Mouse (Mus musculus): Measurements from ENCODE around the gene Allc. TPM values are rescaled to one million over a fixed set of nuclear protein-coding genes. Genes with fewer than 3 reads are reported as not detected.

Gene Allc
- not detected in 2 replicates for polyA plus RNA-seq (2015; fragmentation: Nextera tagmentation; extraction: Ambion mirVana)

DNA sequence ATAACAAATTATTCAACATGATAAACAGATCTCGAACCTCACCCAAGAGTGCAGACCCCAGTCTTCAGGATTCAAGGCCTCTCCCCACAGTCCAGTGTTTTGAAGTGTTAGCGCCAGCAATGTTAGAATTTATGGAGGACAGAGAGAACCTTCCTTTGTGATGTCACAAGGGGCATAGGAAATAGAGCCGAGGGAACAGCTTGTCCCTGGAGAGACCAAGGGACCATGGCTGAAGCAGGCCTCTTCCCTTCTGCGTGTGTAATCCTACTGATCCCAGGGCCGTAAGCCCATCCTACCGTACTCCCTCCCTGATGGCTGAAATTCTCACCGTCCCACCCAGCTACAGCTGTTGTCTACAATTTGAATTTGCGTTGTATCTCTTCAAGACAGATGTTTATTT is at the start of gene Allc:
Gene Allc, minus strand, starts transcription at position 101 of the 400 bp plus-strand sequence.
- H3K4me2 ChIP-seq, result no peak within 1 kb of the TSS
- 84% methylated on average over 8 of the region's 8 CpGs for WGBS

DNA sequence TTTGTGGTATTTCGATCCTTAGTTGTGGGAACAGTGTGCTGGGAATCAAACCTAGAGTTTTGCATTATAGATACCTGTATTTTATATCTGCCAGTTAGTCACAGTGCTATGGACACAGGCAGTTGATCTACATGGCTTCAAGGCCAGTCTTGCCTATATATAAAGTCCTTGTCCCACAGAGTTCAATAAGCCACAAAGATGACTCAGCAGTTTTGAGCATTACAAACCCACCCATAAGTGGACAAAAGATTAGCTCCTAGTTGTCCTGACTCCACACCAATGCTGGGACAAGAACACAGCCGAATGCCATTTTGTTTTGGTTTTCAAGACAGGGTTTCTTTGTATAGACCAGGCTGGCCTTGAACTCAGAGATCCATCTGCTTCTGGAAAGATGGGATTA is 46.1 kb upstream of the Allc start:
- Histone ChIP-seq H3K36me3 (peaks cover 56% of the 10 kb centered on the region), H3K4me3 (no peak overlapping the region), H3K4me2 (no peak overlapping the region), H3K27ac (no peak overlapping the region), H3K9ac (no peak overlapping the region), H3K4me1 (peaks cover 12% of the 10 kb centered on the region), H3K27me3 (no peaks in the 10 kb centered on the region), H3K9me3 (no peaks in the 10 kb centered on the region)
- ATAC-seq (ENCODE audit: insufficient number of reproducible peaks, low FRiP score, low TSS enrichment, low read depth), result no peak
- WGBS, result 90% methylated on average over 2 of the region's 2 CpGs

More for the DNA sequence above, at the start of gene Allc:
- Histone ChIP-seq H3K4me1 (no peaks in the 10 kb centered on the region), H3K36me3 (no peaks in the 10 kb centered on the region), H3K27me3 (no peaks in the 10 kb centered on the region; the same call in 1 of the 2 replicates), H3K4me3 (no peak within 1 kb of the TSS), H3K9me3 (no peaks in the 10 kb centered on the region), H3K9ac (no peak within 1 kb of the TSS), H3K27ac (no peak within 1 kb of the TSS)
- no peak for ATAC-seq (ENCODE audit: insufficient number of reproducible peaks, low FRiP score, low TSS enrichment, low read depth)

GRCm38 (mm10) chr12:28627092-28627491 is 44.8 kb upstream of the Allc start:
- no peaks in the 10 kb centered on the region for H3K9me3 ChIP-seq
- H3K9ac ChIP-seq, result no peak overlapping the region
- H3K4me1 ChIP-seq, result peaks cover under 1% of the 10 kb centered on the region; the same call in 1 of the 2 replicates
- no peaks in the 10 kb centered on the region for H3K27me3 ChIP-seq
- ATAC-seq (ENCODE audit: insufficient number of reproducible peaks, low FRiP score, low TSS enrichment, low read depth), result no peak
- peaks cover 42% of the 10 kb centered on the region for H3K36me3 ChIP-seq
- 59% methylated on average over 4 of the region's 4 CpGs for WGBS
- H3K4me3 ChIP-seq, result no peak overlapping the region
- H3K27ac ChIP-seq, result no peak overlapping the region
- no peak overlapping the region for H3K4me2 ChIP-seq

DNA sequence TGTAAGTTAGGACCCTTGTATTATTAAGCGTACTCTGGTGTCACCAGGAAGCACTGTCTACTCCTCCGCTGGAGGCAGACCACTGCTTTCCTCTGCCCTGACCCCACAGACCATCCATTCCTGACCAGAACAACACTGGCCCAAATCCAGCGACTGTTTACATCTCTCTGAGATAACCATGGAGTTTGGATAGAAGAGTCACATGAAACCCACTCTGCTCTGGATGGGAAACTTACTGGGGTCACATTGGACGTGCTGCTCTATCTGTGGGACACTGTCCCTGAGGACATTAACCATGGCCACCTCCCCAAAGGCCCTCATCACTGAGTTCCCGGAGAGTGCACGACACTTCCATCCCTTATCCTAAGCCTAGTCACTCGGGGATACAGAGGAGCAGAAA is 43.1 kb upstream of the Allc start:
- 81% methylated on average over 7 of the region's 7 CpGs for WGBS
- no peak overlapping the region for H3K4me3 ChIP-seq
- no peak overlapping the region for H3K4me2 ChIP-seq
- no peaks in the 10 kb centered on the region for H3K9me3 ChIP-seq
- H3K36me3 ChIP-seq, result peaks cover 26% of the 10 kb centered on the region
- no peak overlapping the region for H3K9ac ChIP-seq
- ATAC-seq (ENCODE audit: insufficient number of reproducible peaks, low FRiP score, low TSS enrichment, low read depth), result no peak
- H3K4me1 ChIP-seq, result peaks cover 5% of the 10 kb centered on the region
- no peak overlapping the region for H3K27ac ChIP-seq
- H3K27me3 ChIP-seq, result no peaks in the 10 kb centered on the region

DNA sequence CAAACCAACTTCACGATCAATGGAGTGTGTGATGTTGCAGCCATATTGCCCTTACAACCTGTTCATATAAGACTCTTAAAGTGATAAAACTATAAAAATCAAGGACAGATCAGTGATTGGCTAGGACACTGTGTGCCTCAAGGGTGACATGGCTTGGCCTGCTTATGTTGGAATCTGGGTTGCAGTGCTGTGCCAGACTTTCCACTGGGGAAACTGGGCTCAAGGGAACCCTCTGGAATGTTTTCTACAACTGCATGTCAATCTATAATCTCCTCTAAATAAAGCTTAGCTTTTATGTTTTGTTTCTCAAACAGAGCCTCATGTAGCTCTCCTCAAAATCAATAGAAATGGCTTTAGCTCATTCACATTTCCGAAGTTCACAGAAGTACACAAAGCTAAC is 41.9 kb upstream of the Allc start:
- no peak overlapping the region for H3K4me2 ChIP-seq
- no peaks in the 10 kb centered on the region for H3K27me3 ChIP-seq
- peaks cover 5% of the 10 kb centered on the region for H3K4me1 ChIP-seq
- H3K27ac ChIP-seq, result no peak overlapping the region
- H3K4me3 ChIP-seq, result no peak overlapping the region
- WGBS, result 82% methylated on average over 2 of the region's 2 CpGs
- H3K9ac ChIP-seq, result no peak overlapping the region
- peaks cover 14% of the 10 kb centered on the region for H3K36me3 ChIP-seq
- no peaks in the 10 kb centered on the region for H3K9me3 ChIP-seq
- no peak for ATAC-seq (ENCODE audit: insufficient number of reproducible peaks, low FRiP score, low TSS enrichment, low read depth)

DNA sequence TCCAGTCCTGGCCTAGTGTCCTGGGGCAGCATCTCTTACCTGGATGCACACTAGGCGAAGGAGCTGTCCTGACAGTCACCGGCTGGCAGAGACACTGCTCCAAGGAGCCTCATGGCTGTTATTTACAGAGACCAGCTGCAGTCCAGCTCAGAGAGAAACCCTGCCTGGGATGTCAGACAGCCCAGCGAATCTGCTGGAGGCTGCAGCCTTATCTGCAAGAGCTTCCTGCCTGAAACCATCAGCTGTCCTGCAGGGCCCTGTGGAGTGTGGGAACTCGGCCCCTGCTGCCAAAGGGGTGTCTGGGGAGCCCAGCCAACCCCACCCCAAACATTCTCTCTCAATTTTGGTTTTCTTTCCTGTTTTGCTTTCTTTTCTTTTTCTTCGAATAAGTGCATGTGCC is 40.9 kb upstream of the Allc start, which contains the start of gene Colec11:
Gene Colec11, minus strand, starts transcription at position 183 of the 400 bp plus-strand sequence.
- peaks cover 5% of the 10 kb centered on the region; the same call in 1 of the 2 replicates for H3K4me1 ChIP-seq
- WGBS, result 48% methylated on average over 5 of the region's 5 CpGs
- H3K27ac ChIP-seq, result no peak within 1 kb of the TSS
- peaks cover 4% of the 10 kb centered on the region for H3K36me3 ChIP-seq
- no peak within 1 kb of the TSS for H3K4me2 ChIP-seq
- H3K27me3 ChIP-seq, result no peaks in the 10 kb centered on the region
- no peak within 1 kb of the TSS for H3K4me3 ChIP-seq
- no peaks in the 10 kb centered on the region for H3K9me3 ChIP-seq
- H3K9ac ChIP-seq, result no peak within 1 kb of the TSS
- no peak for ATAC-seq (ENCODE audit: insufficient number of reproducible peaks, low FRiP score, low TSS enrichment, low read depth)

GRCm38 (mm10) chr12:28622641-28623040 is 40.3 kb upstream of the Allc start:
- H3K27ac ChIP-seq, result no peak overlapping the region
- peaks cover 5% of the 10 kb centered on the region; the same call in 1 of the 2 replicates for H3K4me1 ChIP-seq
- H3K9ac ChIP-seq, result no peak overlapping the region
- ATAC-seq (ENCODE audit: insufficient number of reproducible peaks, low FRiP score, low TSS enrichment, low read depth), result no peak
- no peaks in the 10 kb centered on the region for H3K27me3 ChIP-seq
- 80% methylated on average over 1 of the region's 1 CpGs for WGBS
- no peak overlapping the region for H3K4me2 ChIP-seq
- no peaks in the 10 kb centered on the region for H3K9me3 ChIP-seq
- no peak overlapping the region for H3K4me3 ChIP-seq
- H3K36me3 ChIP-seq, result no peaks in the 10 kb centered on the region

- 45% methylated on average over 5 of the region's 5 CpGs for WGBS
- no peaks in the 10 kb centered on the region for H3K36me3 ChIP-seq
- no peak overlapping the region for H3K27ac ChIP-seq
- H3K27me3 ChIP-seq, result no peaks in the 10 kb centered on the region
- H3K9ac ChIP-seq, result no peak overlapping the region
- peaks cover 5% of the 10 kb centered on the region; the same call in 1 of the 2 replicates for H3K4me1 ChIP-seq
- no peak overlapping the region for H3K4me2 ChIP-seq
- no peaks in the 10 kb centered on the region for H3K9me3 ChIP-seq
- H3K4me3 ChIP-seq, result no peak overlapping the region
- ATAC-seq (ENCODE audit: insufficient number of reproducible peaks, low FRiP score, low TSS enrichment, low read depth), result no peak
Observed at GRCm38 (mm10) chr12:28622167-28622532, 39.8 kb upstream of the Allc start.

- Histone ChIP-seq H3K9me3 (no peaks in the 10 kb centered on the region), H3K4me1 (peaks cover 5% of the 10 kb centered on the region; the same call in 1 of the 2 replicates), H3K36me3 (no peaks in the 10 kb centered on the region), H3K4me2 (no peak overlapping the region), H3K4me3 (no peak overlapping the region), H3K9ac (no peak overlapping the region), H3K27ac (no peak overlapping the region), H3K27me3 (no peaks in the 10 kb centered on the region)
- WGBS, result 29% methylated on average over 7 of the region's 7 CpGs
- ATAC-seq (ENCODE audit: insufficient number of reproducible peaks, low FRiP score, low TSS enrichment, low read depth), result no peak
Observed at GRCm38 (mm10) chr12:28621451-28622166, 39.3 kb upstream of the Allc start.

GRCm38 (mm10) chr12:28617297-28617696 is 35.0 kb upstream of the Allc start:
- Histone ChIP-seq H3K4me2 (no peak overlapping the region), H3K36me3 (no peaks in the 10 kb centered on the region), H3K27me3 (no peaks in the 10 kb centered on the region), H3K4me3 (no peak overlapping the region), H3K27ac (no peak overlapping the region), H3K9me3 (no peaks in the 10 kb centered on the region), H3K4me1 (peaks cover 5% of the 10 kb centered on the region; the same call in 1 of the 2 replicates), H3K9ac (no peak overlapping the region)
- WGBS, result 44% methylated on average over 4 of the region's 4 CpGs
- ATAC-seq (ENCODE audit: insufficient number of reproducible peaks, low FRiP score, low TSS enrichment, low read depth), result no peak

- H3K4me3 ChIP-seq, result no peak overlapping the region
- H3K9ac ChIP-seq, result no peak overlapping the region
- no peak for ATAC-seq (ENCODE audit: insufficient number of reproducible peaks, low FRiP score, low TSS enrichment, low read depth)
- no peak overlapping the region for H3K4me2 ChIP-seq
- no peak overlapping the region for H3K27ac ChIP-seq
- H3K27me3 ChIP-seq, result no peaks in the 10 kb centered on the region
- H3K36me3 ChIP-seq, result no peaks in the 10 kb centered on the region
- no peaks in the 10 kb centered on the region for H3K9me3 ChIP-seq
- H3K4me1 ChIP-seq, result no peaks in the 10 kb centered on the region
- WGBS, result 68% methylated on average over 7 of the region's 7 CpGs
Observed at GRCm38 (mm10) chr12:28614401-28614800, 32.1 kb upstream of the Allc start.

DNA sequence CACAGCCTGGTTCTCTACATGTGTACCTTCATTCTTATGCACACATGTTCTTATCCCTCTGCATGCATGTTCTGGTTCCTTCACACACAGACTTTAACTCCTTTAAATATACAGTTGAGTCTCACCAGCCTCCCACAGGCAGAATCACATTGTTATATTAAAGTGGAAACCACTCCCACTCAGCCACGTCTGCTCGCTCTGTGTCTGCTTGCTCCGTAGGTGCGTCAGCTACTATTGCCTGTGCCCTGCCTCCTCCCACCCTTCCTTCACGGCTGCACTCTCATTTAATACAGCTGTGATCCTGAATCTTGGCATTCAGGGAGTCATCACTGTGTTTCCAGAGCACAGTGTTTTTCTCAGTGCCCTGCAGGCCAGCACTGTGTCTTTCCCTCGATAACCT is 30.1 kb upstream of the Allc start:
- H3K36me3 ChIP-seq, result no peaks in the 10 kb centered on the region
- H3K4me3 ChIP-seq, result no peak overlapping the region
- no peak overlapping the region for H3K9ac ChIP-seq
- H3K4me1 ChIP-seq, result peaks cover 7% of the 10 kb centered on the region; the same call in 1 of the 2 replicates
- 37% methylated on average over 6 of the region's 6 CpGs for WGBS
- H3K9me3 ChIP-seq, result no peaks in the 10 kb centered on the region
- ATAC-seq (ENCODE audit: insufficient number of reproducible peaks, low FRiP score, low TSS enrichment, low read depth), result no peak
- no peak overlapping the region for H3K4me2 ChIP-seq
- H3K27me3 ChIP-seq, result no peaks in the 10 kb centered on the region
- H3K27ac ChIP-seq, result no peak overlapping the region
